Mouse (Mus musculus): ENCODE results near the gene Atg9a. TPM values are rescaled to one million over a fixed set of nuclear protein-coding genes. Genes with fewer than 3 reads are reported as not detected.

The Atg9a gene
- polyA plus RNA-seq, 1 experiment from 2014 or later, result 26.0 TPM

GRCm38 (mm10) chr1:75187126-75187525 lies 4.9 kb downstream of the Atg9a start:
- no peak overlapping the region for H3K4me2 ChIP-seq (replicated peaks; ENCODE audit: low read depth, low read length)
- ATAC-seq (ENCODE audit: low FRiP score, low TSS enrichment), result no peak
- H3K9ac ChIP-seq (ENCODE audit: low read depth, low read length), result no peak overlapping the region
- no peaks in the 10 kb centered on the region for H3K9me3 ChIP-seq (ENCODE audit: control insufficient read depth, low read length)
- no peaks in the 10 kb centered on the region for H3K4me1 ChIP-seq (ENCODE audit: control insufficient read depth, insufficient read depth, low read length)
- H3K36me3 ChIP-seq (ENCODE audit: control insufficient read depth, insufficient read depth, low read length), result peaks cover 52% of the 10 kb centered on the region
- H3K27me3 ChIP-seq (ENCODE audit: control insufficient read depth, insufficient read depth, low read length), result no peaks in the 10 kb centered on the region
- H3K27ac ChIP-seq (ENCODE audit: low read depth, low read length), result no peak overlapping the region
- H3K4me3 ChIP-seq (ENCODE audit: low read length), result no peak overlapping the region

GRCm38 (mm10) chr1:75185495-75185894 lies 6.5 kb downstream of the Atg9a start:
- Histone ChIP-seq H3K4me3 (ENCODE audit: low read length) (no peak overlapping the region), H3K4me1 (ENCODE audit: control insufficient read depth, insufficient read depth, low read length) (0 out of 2 replicates have a peak, but pooled peaks cover 3% of the 10 kb centered on the region), H3K36me3 (ENCODE audit: control insufficient read depth, insufficient read depth, low read length) (peaks cover 56% of the 10 kb centered on the region), H3K9me3 (ENCODE audit: control insufficient read depth, low read length) (no peaks in the 10 kb centered on the region), H3K27ac (ENCODE audit: low read depth, low read length) (no peak overlapping the region), H3K27me3 (ENCODE audit: control insufficient read depth, insufficient read depth, low read length) (no peaks in the 10 kb centered on the region), H3K9ac (ENCODE audit: low read depth, low read length) (no peak overlapping the region), H3K4me2 (replicated peaks; ENCODE audit: low read depth, low read length) (no peak overlapping the region)
- 88% methylated on average over 11 of the region's 11 CpGs for WGBS
- no peak for ATAC-seq (ENCODE audit: low FRiP score, low TSS enrichment)

GRCm38 (mm10) chr1:75182160-75182559 lies 9.8 kb downstream of the Atg9a start:
- H3K4me3 ChIP-seq (ENCODE audit: low read length), result no peak overlapping the region
- H3K4me1 ChIP-seq (ENCODE audit: control insufficient read depth, insufficient read depth, low read length), result peaks cover 18% of the 10 kb centered on the region
- ATAC-seq (ENCODE audit: low FRiP score, low TSS enrichment), result no peak
- H3K36me3 ChIP-seq (ENCODE audit: control insufficient read depth, insufficient read depth, low read length), result peaks cover 48% of the 10 kb centered on the region
- no peaks in the 10 kb centered on the region for H3K9me3 ChIP-seq (ENCODE audit: control insufficient read depth, low read length)
- no peaks in the 10 kb centered on the region for H3K27me3 ChIP-seq (ENCODE audit: control insufficient read depth, insufficient read depth, low read length)
- H3K9ac ChIP-seq (ENCODE audit: low read depth, low read length), result no peak overlapping the region
- H3K4me2 ChIP-seq (replicated peaks; ENCODE audit: low read depth, low read length), result no peak overlapping the region
- WGBS, result 80% methylated on average over 4 of the region's 4 CpGs
- no peak overlapping the region for H3K27ac ChIP-seq (ENCODE audit: low read depth, low read length)

- Histone ChIP-seq H3K36me3 (ENCODE audit: control insufficient read depth, insufficient read depth, low read length) (peaks cover 41% of the 10 kb centered on the region), H3K27me3 (ENCODE audit: control insufficient read depth, insufficient read depth, low read length) (no peaks in the 10 kb centered on the region), H3K9me3 (ENCODE audit: control insufficient read depth, low read length) (no peaks in the 10 kb centered on the region), H3K9ac (ENCODE audit: low read depth, low read length) (no peak overlapping the region), H3K27ac (ENCODE audit: low read depth, low read length) (no peak overlapping the region), H3K4me1 (ENCODE audit: control insufficient read depth, insufficient read depth, low read length) (peaks cover 18% of the 10 kb centered on the region), H3K4me3 (ENCODE audit: low read length) (no peak overlapping the region), H3K4me2 (replicated peaks; ENCODE audit: low read depth, low read length) (no peak overlapping the region)
- no peak for ATAC-seq (ENCODE audit: low FRiP score, low TSS enrichment)
- 87% methylated on average over 4 of the region's 4 CpGs for WGBS
Measured at GRCm38 (mm10) chr1:75181377-75181870, 10.6 kb downstream of the Atg9a start.

GRCm38 (mm10) chr1:75180741-75181140 lies 11.3 kb downstream of the Atg9a start:
- Histone ChIP-seq H3K4me3 (ENCODE audit: low read length) (peak overlapping the region; percentile 49), H3K36me3 (ENCODE audit: control insufficient read depth, insufficient read depth, low read length) (peaks cover 40% of the 10 kb centered on the region), H3K9me3 (ENCODE audit: control insufficient read depth, low read length) (no peaks in the 10 kb centered on the region), H3K27me3 (ENCODE audit: control insufficient read depth, insufficient read depth, low read length) (no peaks in the 10 kb centered on the region), H3K27ac (ENCODE audit: low read depth, low read length) (no peak overlapping the region), H3K4me2 (replicated peaks; ENCODE audit: low read depth, low read length) (peak overlapping the region; percentile 80), H3K4me1 (ENCODE audit: control insufficient read depth, insufficient read depth, low read length) (peaks cover 18% of the 10 kb centered on the region), H3K9ac (ENCODE audit: low read depth, low read length) (0 out of 2 replicates have a peak overlapping the region, but pooled peaks have one; percentile 53)
- 26% methylated on average over 6 of the region's 7 CpGs for WGBS
- no peak for ATAC-seq (ENCODE audit: low FRiP score, low TSS enrichment)

- 0 out of 2 replicates have a peak within 1 kb of the TSS, but pooled peaks have one; percentile 7 for H3K27ac ChIP-seq (ENCODE audit: low read depth, low read length)
- H3K9me3 ChIP-seq (ENCODE audit: control insufficient read depth, low read length), result no peaks in the 10 kb centered on the region
- H3K4me2 ChIP-seq (replicated peaks; ENCODE audit: low read depth, low read length), result peak within 1 kb of the TSS; percentile 80
- peak within 1 kb of the TSS; percentile 49 for H3K4me3 ChIP-seq (ENCODE audit: low read length)
- no peaks in the 10 kb centered on the region for H3K27me3 ChIP-seq (ENCODE audit: control insufficient read depth, insufficient read depth, low read length)
- peak; percentile 91 for ATAC-seq (ENCODE audit: low FRiP score, low TSS enrichment)
- H3K9ac ChIP-seq (ENCODE audit: low read depth, low read length), result peak within 1 kb of the TSS; percentile 53
- H3K4me1 ChIP-seq (ENCODE audit: control insufficient read depth, insufficient read depth, low read length), result peaks cover 18% of the 10 kb centered on the region
- H3K36me3 ChIP-seq (ENCODE audit: control insufficient read depth, insufficient read depth, low read length), result peaks cover 38% of the 10 kb centered on the region
- WGBS, result 1% methylated on average over 31 of the region's 31 CpGs
Measured at GRCm38 (mm10) chr1:75180105-75180590, 11.8 kb downstream of the Atg9a start, which contains the start of gene Abcb6. Abcb6 (minus strand) TSS chr1:75180392.

GRCm38 (mm10) chr1:75179334-75180104 lies 12.5 kb downstream of the Atg9a start:
- H3K4me3 ChIP-seq (ENCODE audit: low read length), result peak overlapping the region; percentile 49
- H3K27ac ChIP-seq (ENCODE audit: low read depth, low read length), result 0 out of 2 replicates have a peak overlapping the region, but pooled peaks have one; percentile 7
- peak; percentile 41 for ATAC-seq (ENCODE audit: low FRiP score, low TSS enrichment)
- peak overlapping the region; percentile 53; the same call in 1 of the 2 replicates for H3K9ac ChIP-seq (ENCODE audit: low read depth, low read length)
- no peaks in the 10 kb centered on the region for H3K9me3 ChIP-seq (ENCODE audit: control insufficient read depth, low read length)
- peaks cover 37% of the 10 kb centered on the region for H3K36me3 ChIP-seq (ENCODE audit: control insufficient read depth, insufficient read depth, low read length)
- peak overlapping the region; percentile 80 for H3K4me2 ChIP-seq (replicated peaks; ENCODE audit: low read depth, low read length)
- H3K4me1 ChIP-seq (ENCODE audit: control insufficient read depth, insufficient read depth, low read length), result peaks cover 18% of the 10 kb centered on the region
- 6% methylated on average over 23 of the region's 23 CpGs for WGBS
- H3K27me3 ChIP-seq (ENCODE audit: control insufficient read depth, insufficient read depth, low read length), result no peaks in the 10 kb centered on the region

GRCm38 (mm10) chr1:75168472-75169464 lies 23.2 kb downstream of the Atg9a start, which contains the start of gene Zfand2b:
Zfand2b (plus strand) TSS chr1:75168646.
- peak; percentile 98 for ATAC-seq (ENCODE audit: low FRiP score, low TSS enrichment)
- WGBS, result 2% methylated on average over 57 of the region's 59 CpGs

More at GRCm38 (mm10) chr1:75168472-75169464, 23.2 kb downstream of the Atg9a start, which contains the start of gene Zfand2b:
- Histone ChIP-seq H3K27ac (ENCODE audit: low read depth, low read length) (peak within 1 kb of the TSS; percentile 70), H3K4me2 (replicated peaks; ENCODE audit: low read depth, low read length) (peak within 1 kb of the TSS; percentile 48), H3K4me3 (ENCODE audit: low read length) (peak within 1 kb of the TSS; percentile 68), H3K9me3 (ENCODE audit: control insufficient read depth, low read length) (no peaks in the 10 kb centered on the region), H3K27me3 (ENCODE audit: control insufficient read depth, insufficient read depth, low read length) (no peaks in the 10 kb centered on the region), H3K9ac (ENCODE audit: low read depth, low read length) (peak within 1 kb of the TSS; percentile 68), H3K4me1 (ENCODE audit: control insufficient read depth, insufficient read depth, low read length) (peaks cover 5% of the 10 kb centered on the region), H3K36me3 (ENCODE audit: control insufficient read depth, insufficient read depth, low read length) (peaks cover 31% of the 10 kb centered on the region)
